Mouse (Mus musculus) embryonic fibroblast, embryonic 13.5 days (primary cell): ENCODE results near the gene Pgls.

Experiments used
- CTCF ChIP-seq: IDR thresholded peaks from 2 replicates; pipeline ENCODE4 v1.5.1; 2011; ENCODE audit warnings: mild to moderate bottlenecking, control low read depth, low read length, moderate library complexity, borderline replicate concordance; ENCODE audit not compliant: insufficient read depth
- POLR2A ChIP-seq: IDR thresholded peaks from 2 replicates; pipeline ENCODE4 v1.6.1; 2011; ENCODE audit warnings: low read depth, mild to moderate bottlenecking, control low read depth, low read length, moderate library complexity

- no peak for TF ChIP-seq POLR2A
- TF ChIP-seq CTCF: 0 out of 2 replicates have a peak, but pooled peaks have one; percentile 9
These were observed 28.0 kb upstream of the Pgls start for GRCm38 (mm10) chr8:71563992-71564391.
